Mouse (Mus musculus) embryonic facial prominence, embryonic 11.5 days (tissue): ENCODE data around the gene Itih5. TPM values are rescaled to one million over a fixed set of nuclear protein-coding genes. Genes with fewer than 3 reads are reported as not detected.
A peak's percentile ranks its signal among the peaks of the same experiment; 100 is the strongest.

Experiments
- ATAC-seq: fragments of 200-750 bp; cut with Nextera tagmentation; replicated peaks from 2 replicates; pipeline ENCODE4 v1.8.0; 2017; ENCODE audit warnings: low read depth; ENCODE audit not compliant: insufficient number of reproducible peaks, low FRiP score, low TSS enrichment
- DNase-seq: peaks from one replicate; pipeline ENCODE4 v3.0.0-alpha.2; 2015; ENCODE audit warnings: low spot score
- H3K27ac ChIP-seq: fragments of 300-500 bp; sonication (generic); replicated peaks from 2 replicates; pipeline ENCODE4 v1.5.1; 2014; ENCODE audit warnings: mild to moderate bottlenecking, low read depth, low read length, control low read depth
- H3K27me3 ChIP-seq: fragments of 300-500 bp; sonication (generic); 2 replicates; pipeline ENCODE4 v1.6.1; 2014; ENCODE audit warnings: mild to moderate bottlenecking, low read length, moderate library complexity, mixed read lengths; ENCODE audit not compliant: control insufficient read depth, insufficient read depth
- H3K36me3 ChIP-seq: fragments of 300-500 bp; sonication (generic); replicated peaks from 2 replicates; pipeline ENCODE4 v1.6.1; 2014; ENCODE audit warnings: low read depth, mild to moderate bottlenecking, low read length, moderate library complexity, mixed read lengths; ENCODE audit not compliant: control insufficient read depth, insufficient read depth
- H3K4me1 ChIP-seq: fragments of 300-500 bp; sonication (generic); 2 replicates; pipeline ENCODE4 v1.6.1; 2014; ENCODE audit warnings: low read length, mixed read lengths; ENCODE audit not compliant: control insufficient read depth, insufficient read depth
- H3K4me2 ChIP-seq: fragments of 300-500 bp; sonication (generic); 2 replicates; pipeline ENCODE4 v1.6.1; 2014; ENCODE audit warnings: low read depth, mild to moderate bottlenecking, control low read depth, low read length, moderate library complexity
- H3K4me3 ChIP-seq: fragments of 300-500 bp; sonication (generic); 2 replicates; pipeline ENCODE4 v1.5.1; 2014; ENCODE audit warnings: low read depth, low read length, control low read depth
- H3K9ac ChIP-seq: fragments of 300-500 bp; sonication (generic); replicated peaks from 2 replicates; pipeline ENCODE4 v1.6.1; 2014; ENCODE audit warnings: mild to moderate bottlenecking, control low read depth, low read length
- H3K9me3 ChIP-seq: fragments of 300-500 bp; sonication (generic); replicated peaks from 2 replicates; pipeline ENCODE4 v1.6.1; 2016; ENCODE audit warnings: mild to moderate bottlenecking, low read length, inconsistent platforms, mixed read lengths; ENCODE audit not compliant: control insufficient read depth
- WGBS: fragments of 180-500 bp; shearing (Covaris S2); extraction: QIAGEN DNeasy Blood & Tissue Kit; methylation state at CpG from one replicate; pipeline ENCODE4 v1.1.7; 2014; 5-methylcytosine and 5-hydroxymethylcytosine counted together
- polyA plus RNA-seq: library from polyadenylated mRNA; unstranded; fragments of >200 nt; fragmentation: Nextera tagmentation; extraction: Ambion mirVana; gene quantifications from 2 replicates; pipeline ENCODE4 v1.2.1, GENCODE M21; 2014

Itih5 gene
- polyA plus RNA-seq, 1 experiment from 2014 or later = 3.9 TPM

DNA sequence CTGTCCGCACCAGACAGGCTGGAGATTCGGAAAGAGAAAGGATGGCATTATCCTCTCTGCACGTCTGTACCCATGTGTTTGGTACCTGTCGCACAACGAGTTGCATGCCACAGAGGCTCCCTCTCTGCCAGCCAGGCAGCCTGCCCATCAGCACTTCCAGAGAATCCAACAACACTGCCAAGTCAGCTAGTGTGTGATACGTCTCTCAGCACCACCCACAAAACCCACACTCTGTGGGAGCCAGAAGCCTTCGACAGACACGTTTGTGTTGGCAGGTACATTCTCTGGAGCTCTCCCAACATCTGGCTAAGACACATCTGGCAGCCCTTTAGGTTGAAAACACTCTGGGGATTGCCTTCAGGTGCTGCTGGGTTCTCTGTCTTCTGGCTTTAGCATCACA, 6.2 kb upstream of the Itih5 start:
- WGBS = 83% methylated on average over 8 of the region's 8 CpGs
- Histone ChIP-seq H3K4me2 (no peak overlapping the region), H3K36me3 (no peaks in the 10 kb centered on the region), H3K9ac (no peak overlapping the region), H3K4me3 (no peak overlapping the region), H3K27ac (no peak overlapping the region), H3K9me3 (no peaks in the 10 kb centered on the region), H3K4me1 (no peaks in the 10 kb centered on the region), H3K27me3 (no peaks in the 10 kb centered on the region)
- DNase-seq (no peak), ATAC-seq (no peak)

GRCm38 (mm10) chr2:10152590-10152989, 781 bp upstream of the Itih5 start:
- ATAC-seq (no peak), DNase-seq (no peak)
- Histone ChIP-seq H3K4me1 (no peaks in the 10 kb centered on the region), H3K4me2 (no peak overlapping the region), H3K4me3 (no peak overlapping the region), H3K27ac (no peak overlapping the region), H3K27me3 (no peaks in the 10 kb centered on the region), H3K36me3 (no peaks in the 10 kb centered on the region), H3K9me3 (no peaks in the 10 kb centered on the region), H3K9ac (no peak overlapping the region)
- WGBS = 74% methylated on average over 5 of the region's 5 CpGs

GRCm38 (mm10) chr2:10157184-10157583, 3.8 kb downstream of the Itih5 start:
- ATAC-seq (no peak), DNase-seq (no peak)
- Histone ChIP-seq H3K4me2 (no peak overlapping the region), H3K36me3 (no peaks in the 10 kb centered on the region), H3K4me1 (no peaks in the 10 kb centered on the region), H3K4me3 (no peak overlapping the region), H3K9ac (no peak overlapping the region), H3K27ac (no peak overlapping the region), H3K27me3 (no peaks in the 10 kb centered on the region), H3K9me3 (no peaks in the 10 kb centered on the region)
- WGBS = 82% methylated on average over 10 of the region's 10 CpGs

GRCm38 (mm10) chr2:10162011-10162410, 8.6 kb downstream of the Itih5 start:
- Histone ChIP-seq H3K4me3 (no peak overlapping the region), H3K36me3 (no peaks in the 10 kb centered on the region), H3K4me1 (peaks cover 3% of the 10 kb centered on the region; the same call in 1 of the 2 replicates), H3K4me2 (no peak overlapping the region), H3K27ac (no peak overlapping the region), H3K9ac (no peak overlapping the region), H3K9me3 (no peaks in the 10 kb centered on the region), H3K27me3 (no peaks in the 10 kb centered on the region)
- no peak for DNase-seq
- no peak for ATAC-seq
- WGBS = 87% methylated on average over 4 of the region's 4 CpGs

- peaks cover 3% of the 10 kb centered on the region; the same call in 1 of the 2 replicates for H3K4me1 ChIP-seq
- no peak overlapping the region for H3K9ac ChIP-seq
- H3K36me3 ChIP-seq = no peaks in the 10 kb centered on the region
- no peak overlapping the region for H3K4me3 ChIP-seq
- peak; percentile 63 for DNase-seq
- H3K9me3 ChIP-seq = no peaks in the 10 kb centered on the region
- no peaks in the 10 kb centered on the region; the same call in 1 of the 2 replicates for H3K27me3 ChIP-seq
- ATAC-seq = no peak; the same call in 1 of the 2 replicates
- H3K27ac ChIP-seq = no peak overlapping the region
- no peak overlapping the region for H3K4me2 ChIP-seq
- WGBS = 30% methylated on average over 6 of the region's 6 CpGs
Measured at GRCm38 (mm10) chr2:10166635-10167034, 13.3 kb downstream of the Itih5 start.

DNA sequence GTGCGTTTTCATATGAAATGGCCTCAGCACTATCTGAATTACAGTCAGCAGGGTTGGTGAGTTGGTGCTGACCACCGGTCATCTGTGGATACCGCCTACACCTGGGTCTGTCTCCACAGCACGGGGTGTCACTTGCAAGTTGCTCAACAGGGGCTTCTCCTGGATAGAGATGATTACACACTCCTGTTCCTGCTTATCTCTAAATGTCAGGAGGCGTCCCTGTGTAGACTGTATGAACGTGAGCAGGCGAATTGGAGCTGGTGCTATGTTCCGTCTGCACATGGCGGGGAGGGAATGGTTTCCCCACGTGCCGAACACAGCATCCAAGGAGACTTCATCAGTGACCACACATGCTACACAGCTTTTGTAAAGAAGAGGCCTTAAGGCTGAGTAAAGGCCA, 13.9 kb downstream of the Itih5 start:
- no peak overlapping the region for H3K4me2 ChIP-seq

GRCm38 (mm10) chr2:10168016-10168415, 14.6 kb downstream of the Itih5 start:
- H3K36me3 ChIP-seq = no peaks in the 10 kb centered on the region
- H3K9ac ChIP-seq = no peak overlapping the region
- H3K27me3 ChIP-seq = no peaks in the 10 kb centered on the region; the same call in 1 of the 2 replicates
- peaks cover 3% of the 10 kb centered on the region; the same call in 1 of the 2 replicates for H3K4me1 ChIP-seq
- no peak for DNase-seq
- H3K9me3 ChIP-seq = no peaks in the 10 kb centered on the region
- H3K4me3 ChIP-seq = no peak overlapping the region
- no peak for ATAC-seq
- H3K4me2 ChIP-seq = no peak overlapping the region
- H3K27ac ChIP-seq = no peak overlapping the region
- 53% methylated on average over 8 of the region's 8 CpGs for WGBS

More for the DNA sequence above, 13.9 kb downstream of the Itih5 start:
- Histone ChIP-seq H3K36me3 (no peaks in the 10 kb centered on the region), H3K27me3 (no peaks in the 10 kb centered on the region; the same call in 1 of the 2 replicates), H3K9me3 (no peaks in the 10 kb centered on the region), H3K9ac (no peak overlapping the region), H3K4me3 (no peak overlapping the region), H3K27ac (no peak overlapping the region), H3K4me1 (peaks cover 3% of the 10 kb centered on the region; the same call in 1 of the 2 replicates)
- DNase-seq (no peak), ATAC-seq (no peak)
- WGBS = 87% methylated on average over 11 of the region's 11 CpGs

GRCm38 (mm10) chr2:10169991-10170390, 16.6 kb downstream of the Itih5 start:
- no peak overlapping the region for H3K9ac ChIP-seq
- H3K36me3 ChIP-seq = no peaks in the 10 kb centered on the region
- DNase-seq (no peak), ATAC-seq (no peak)
- H3K4me3 ChIP-seq = no peak overlapping the region
- H3K4me2 ChIP-seq = no peak overlapping the region
- no peaks in the 10 kb centered on the region; the same call in 1 of the 2 replicates for H3K27me3 ChIP-seq
- no peak overlapping the region for H3K27ac ChIP-seq
- WGBS = 91% methylated on average over 16 of the region's 16 CpGs
- H3K4me1 ChIP-seq = peaks cover 3% of the 10 kb centered on the region; the same call in 1 of the 2 replicates
- no peaks in the 10 kb centered on the region for H3K9me3 ChIP-seq
